Mouse (Mus musculus): ENCODE results near the gene Rasgrf1.

DNA sequence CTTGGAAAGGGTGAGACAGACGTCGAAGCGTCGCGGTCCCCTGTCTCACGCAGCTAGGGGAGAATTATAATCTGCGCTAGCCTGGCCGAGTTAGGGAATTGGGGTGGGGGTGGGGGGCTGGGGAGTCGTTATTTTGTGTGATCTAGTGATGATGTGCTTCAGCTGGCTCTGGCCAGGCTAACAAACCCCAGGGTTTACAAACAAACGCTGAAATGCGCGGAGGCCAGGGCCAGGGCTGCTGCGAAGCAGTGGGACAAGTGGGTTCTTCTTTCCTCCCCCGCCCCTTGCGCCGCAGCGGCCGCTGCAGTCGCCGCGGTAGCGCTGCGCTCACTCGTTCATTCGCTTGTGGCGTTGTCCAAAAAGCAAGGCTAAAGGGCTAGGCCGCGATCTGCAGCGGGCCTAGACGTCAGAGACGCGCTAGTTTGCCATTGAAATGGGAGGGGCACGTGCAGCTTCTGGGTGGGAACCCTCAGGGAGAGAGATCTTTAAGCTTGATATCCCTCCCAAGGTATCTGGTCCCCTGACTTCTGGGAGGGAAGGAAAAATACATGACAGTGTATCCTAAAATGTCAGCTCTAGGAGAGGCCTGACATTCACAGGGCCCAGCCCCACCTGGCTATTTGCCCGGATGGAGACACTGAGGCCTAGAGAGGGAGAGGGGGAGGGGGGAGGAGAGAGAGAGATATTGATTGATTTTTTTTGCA lies 1.2 kb downstream of the Rasgrf1 start:
- no peak for TF ChIP-seq CTCF (IDR thresholded peaks at IDR 0.05; ENCODE audit: extremely low read depth, insufficient read depth, insufficient read length, insufficient replicate concordance)
- no peak for TF ChIP-seq POLR2A (IDR thresholded peaks at IDR 0.05; ENCODE audit: low read depth, low read length)
